Mouse (Mus musculus) E14TG2a.4 (cell line): ENCODE data around the gene Nebl.

Experiments used
- H3K27me3 ChIP-seq: 2 replicates; pipeline ENCODE4 v1.6.1; 2014; ENCODE audit warnings: low read length, control low read depth; ENCODE audit not compliant: insufficient read depth
- H3K36me3 ChIP-seq: 2 replicates; pipeline ENCODE4 v1.6.1; 2014; ENCODE audit warnings: low read length, control low read depth; ENCODE audit not compliant: insufficient read depth
- H3K4me1 ChIP-seq: replicated peaks from 2 replicates; pipeline ENCODE4 v1.6.1; 2014; ENCODE audit warnings: low read depth, low read length, control low read depth
- H3K4me3 ChIP-seq: replicated peaks from 2 replicates; pipeline ENCODE4 v1.5.1; 2014; ENCODE audit warnings: mild to moderate bottlenecking, low read length
- H3K9me3 ChIP-seq: 2 replicates; pipeline ENCODE4 v1.6.1; 2014; ENCODE audit warnings: low read length, control low read depth
- CTCF ChIP-seq: conservative IDR thresholded peaks from 2 replicates; pipeline ENCODE4 v1.5.1; 2014; ENCODE audit warnings: low read length
- NANOG ChIP-seq: IDR thresholded peaks from 2 replicates; pipeline ENCODE4 v1.6.1; 2014; ENCODE audit warnings: borderline replicate concordance, low read length, mixed read lengths
- POU5F1 ChIP-seq: IDR thresholded peaks from 2 replicates; pipeline ENCODE4 v1.6.1; 2014; ENCODE audit warnings: low read length, borderline replicate concordance

Nebl gene

DNA sequence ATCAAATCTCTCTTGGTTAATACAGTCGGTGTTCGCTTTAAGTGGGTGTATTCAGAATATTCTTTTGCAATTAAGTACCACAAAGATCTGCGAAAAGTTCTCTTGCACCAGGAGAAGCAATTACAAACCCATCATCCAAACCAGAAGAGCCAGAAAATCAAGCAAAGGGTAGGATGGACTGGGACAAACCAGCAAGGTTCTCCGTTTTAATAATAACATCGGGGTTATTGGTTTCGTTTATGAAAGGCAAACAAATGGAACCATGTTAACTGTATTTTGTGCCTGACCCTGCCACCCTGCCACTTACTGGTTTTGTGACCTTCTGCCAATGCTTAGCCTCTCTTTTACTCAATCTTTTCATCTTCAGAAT lies 552 bp upstream of the Nebl start:
- Histone ChIP-seq H3K27me3 (peaks cover 49% of the 10 kb centered on the region), H3K4me1 (peaks cover 28% of the 10 kb centered on the region), H3K36me3 (no peaks in the 10 kb centered on the region), H3K9me3 (no peaks in the 10 kb centered on the region), H3K4me3 (peak overlapping the region; percentile 84)
- no peak for TF ChIP-seq CTCF
- no peak for TF ChIP-seq NANOG
- no peak for TF ChIP-seq POU5F1

DNA sequence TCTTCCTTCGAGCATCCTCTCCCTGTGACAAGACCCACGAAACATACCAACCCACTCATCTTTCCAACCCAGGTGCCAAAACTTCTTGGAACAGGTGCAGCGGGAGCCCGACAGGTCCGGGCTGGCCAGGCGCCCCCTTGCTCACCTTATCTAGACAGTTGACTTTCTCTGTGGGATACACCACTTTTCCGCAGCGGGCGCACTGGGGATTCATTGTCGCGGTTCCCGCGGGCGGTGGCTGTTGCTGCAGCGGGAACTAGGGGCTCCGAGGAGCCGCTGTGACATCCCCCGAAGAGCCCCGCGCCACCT lies 662 bp downstream of the Nebl start:
- no peak for TF ChIP-seq CTCF
- no peak for TF ChIP-seq POU5F1
- TF ChIP-seq NANOG, result no peak

DNA sequence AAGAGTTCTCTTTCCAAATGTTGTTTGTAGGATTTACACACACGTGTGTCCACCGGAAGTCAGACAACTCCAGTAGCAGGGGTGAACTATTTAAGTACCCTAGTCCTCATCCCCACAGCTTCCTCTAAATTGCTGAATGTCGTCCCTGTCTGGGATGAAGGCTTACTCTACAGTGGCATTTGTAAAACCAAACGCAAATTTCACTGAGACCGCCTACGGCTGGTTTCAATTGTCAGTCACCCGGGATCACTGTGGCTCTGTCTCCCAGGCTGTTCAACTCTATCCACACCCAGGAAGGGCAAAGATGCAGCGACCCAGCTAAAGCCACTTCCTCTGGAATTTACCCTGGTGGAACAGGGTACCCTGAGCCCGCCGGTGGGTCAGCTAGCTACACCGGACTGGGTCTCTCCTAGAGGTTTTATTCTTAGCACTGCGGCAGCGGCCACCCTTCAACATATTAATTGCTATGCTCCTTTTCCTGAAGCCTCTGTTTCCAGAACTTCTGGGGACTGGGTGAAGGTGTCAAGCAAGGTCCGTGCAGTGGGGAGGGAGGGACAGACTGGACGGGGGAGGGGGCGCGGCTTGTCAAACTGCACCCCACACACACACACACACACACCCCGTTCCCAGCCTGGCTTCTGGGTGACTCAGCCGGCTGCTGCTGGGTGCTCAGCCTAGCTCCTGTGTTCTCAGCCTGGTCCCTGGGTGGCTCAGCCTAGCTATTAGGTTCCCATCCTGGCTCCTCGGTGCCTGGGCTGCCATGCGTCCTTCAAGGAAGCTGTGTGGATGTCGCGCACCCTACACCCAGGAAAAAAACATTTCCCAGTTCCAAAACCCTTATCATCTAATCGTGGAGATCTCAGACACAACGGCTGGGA lies 1.3 kb downstream of the Nebl start:
- H3K4me3 ChIP-seq, result peak overlapping the region; percentile 84
- no peaks in the 10 kb centered on the region for H3K9me3 ChIP-seq
- no peaks in the 10 kb centered on the region for H3K36me3 ChIP-seq
- H3K4me1 ChIP-seq, result peaks cover 28% of the 10 kb centered on the region
- TF ChIP-seq POU5F1 (no peak), CTCF (no peak), NANOG (no peak)
- H3K27me3 ChIP-seq, result peaks cover 49% of the 10 kb centered on the region

More for the DNA sequence above, 662 bp downstream of the Nebl start:
- Histone ChIP-seq H3K4me3 (peak overlapping the region; percentile 84), H3K27me3 (peaks cover 49% of the 10 kb centered on the region), H3K9me3 (no peaks in the 10 kb centered on the region), H3K36me3 (no peaks in the 10 kb centered on the region), H3K4me1 (peaks cover 28% of the 10 kb centered on the region)

DNA sequence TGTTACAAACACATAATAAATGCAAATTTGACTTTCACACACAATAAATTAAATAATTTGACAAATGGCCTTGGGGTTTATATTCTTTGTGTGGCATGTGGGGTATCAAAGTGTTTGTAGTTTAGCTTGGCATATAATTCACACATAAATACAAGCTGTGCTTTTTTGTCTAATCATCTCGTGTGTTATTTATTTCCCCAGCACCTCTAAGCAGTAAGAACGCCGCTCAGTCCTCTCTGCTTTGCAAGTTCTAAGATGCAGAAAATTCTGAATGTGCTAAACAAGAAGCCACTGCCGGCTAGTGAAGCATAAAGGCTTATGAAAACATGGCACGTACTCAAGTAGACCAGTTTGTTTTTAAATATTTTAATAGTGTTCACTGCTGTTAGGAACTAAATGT lies 6.9 kb downstream of the Nebl start:
- no peaks in the 10 kb centered on the region for H3K36me3 ChIP-seq
- TF ChIP-seq CTCF (no peak), POU5F1 (no peak), NANOG (no peak)
- no peaks in the 10 kb centered on the region for H3K9me3 ChIP-seq
- H3K27me3 ChIP-seq, result peaks cover 16% of the 10 kb centered on the region
- H3K4me3 ChIP-seq, result no peak overlapping the region
- H3K4me1 ChIP-seq, result peaks cover 12% of the 10 kb centered on the region

DNA sequence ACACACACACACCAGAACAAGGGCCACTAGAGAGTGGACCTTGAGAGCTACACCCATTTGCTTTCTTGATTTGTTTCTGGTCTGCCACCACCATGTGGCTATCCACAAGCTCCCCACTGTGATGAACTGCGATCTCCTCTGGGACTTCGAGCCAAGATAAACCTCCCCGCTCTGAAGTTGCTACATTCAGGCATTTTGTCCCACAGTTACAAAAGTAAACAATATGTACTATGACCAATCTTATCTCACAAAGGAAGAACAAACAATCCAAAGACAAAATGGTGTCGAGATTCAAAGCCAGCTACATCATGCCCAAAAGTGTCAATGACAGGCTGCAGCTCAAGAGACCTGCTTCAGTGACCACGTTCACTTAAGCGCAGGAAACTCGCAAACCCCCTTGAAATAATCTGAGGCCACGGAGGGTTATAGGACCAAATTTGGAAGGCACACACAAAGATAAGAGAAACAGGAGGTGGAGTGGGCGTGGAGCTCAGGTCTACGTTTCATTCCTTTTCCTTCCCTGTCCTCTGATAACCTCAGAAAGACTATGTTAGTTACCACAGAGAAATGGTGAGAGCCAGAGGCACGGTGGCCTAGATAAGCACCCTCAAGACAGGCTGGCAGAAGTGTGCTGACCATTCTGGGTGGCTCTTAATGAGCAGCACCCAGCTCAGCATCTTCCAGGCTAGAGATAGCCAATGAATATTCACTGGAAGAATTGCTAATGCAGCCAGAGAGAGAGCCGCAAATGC lies 7.8 kb downstream of the Nebl start:
- 0 out of 2 replicates have a peak, but pooled peaks cover 7% of the 10 kb centered on the region for H3K4me1 ChIP-seq
- H3K27me3 ChIP-seq, result peaks cover 6% of the 10 kb centered on the region
- H3K9me3 ChIP-seq, result no peaks in the 10 kb centered on the region
- no peak overlapping the region for H3K4me3 ChIP-seq
- no peak for TF ChIP-seq POU5F1
- no peak for TF ChIP-seq CTCF
- no peak for TF ChIP-seq NANOG
- no peaks in the 10 kb centered on the region for H3K36me3 ChIP-seq

DNA sequence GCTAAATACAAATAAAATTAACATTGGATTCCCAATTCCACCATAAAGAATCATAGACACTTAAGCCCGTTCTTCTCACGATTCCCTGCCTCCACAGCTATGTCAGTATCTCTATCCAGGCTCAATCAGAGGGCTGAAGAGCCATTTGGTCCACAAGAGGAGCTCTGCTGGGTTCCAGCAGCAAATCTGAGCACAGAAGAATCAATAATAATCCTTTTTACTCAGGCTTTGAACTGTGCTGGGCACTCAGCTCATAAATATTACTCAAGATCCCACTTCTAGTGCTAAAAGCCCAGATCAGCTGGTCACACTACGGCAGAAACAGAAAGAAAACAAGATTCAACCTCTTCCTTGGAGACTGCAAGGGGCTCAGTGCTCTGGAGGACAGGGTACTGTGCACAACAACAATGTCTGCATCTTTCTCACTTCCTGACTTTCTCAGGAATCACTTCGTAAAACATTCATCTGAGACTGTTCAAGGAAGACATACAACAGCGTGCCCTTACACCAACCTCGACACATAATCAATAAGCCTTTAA lies 10.0 kb downstream of the Nebl start:
- Histone ChIP-seq H3K9me3 (no peaks in the 10 kb centered on the region), H3K36me3 (no peaks in the 10 kb centered on the region), H3K4me1 (0 out of 2 replicates have a peak, but pooled peaks cover 7% of the 10 kb centered on the region), H3K27me3 (no peaks in the 10 kb centered on the region), H3K4me3 (no peak overlapping the region)
- TF ChIP-seq NANOG, result no peak
- no peak for TF ChIP-seq POU5F1
- no peak for TF ChIP-seq CTCF

DNA sequence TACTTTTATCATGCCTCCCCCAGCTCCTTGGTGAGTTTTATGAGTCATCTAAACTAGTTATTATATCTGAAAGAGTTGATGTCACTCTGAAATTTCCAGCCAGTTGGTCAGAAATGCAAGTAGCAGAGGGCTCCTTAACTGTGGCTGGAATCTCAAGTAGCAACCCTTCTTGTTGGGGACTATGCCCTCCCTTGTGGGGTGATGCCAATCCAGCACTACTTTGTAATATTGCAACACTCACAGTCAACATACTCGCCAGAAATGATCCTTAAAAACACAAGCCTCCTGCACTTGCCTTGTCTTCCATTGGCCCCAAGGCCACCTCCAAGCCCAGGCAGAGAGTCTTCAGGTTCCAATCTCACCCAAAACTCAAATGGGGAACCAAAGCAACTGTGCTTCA lies 13.0 kb downstream of the Nebl start:
- TF ChIP-seq CTCF, result no peak

DNA sequence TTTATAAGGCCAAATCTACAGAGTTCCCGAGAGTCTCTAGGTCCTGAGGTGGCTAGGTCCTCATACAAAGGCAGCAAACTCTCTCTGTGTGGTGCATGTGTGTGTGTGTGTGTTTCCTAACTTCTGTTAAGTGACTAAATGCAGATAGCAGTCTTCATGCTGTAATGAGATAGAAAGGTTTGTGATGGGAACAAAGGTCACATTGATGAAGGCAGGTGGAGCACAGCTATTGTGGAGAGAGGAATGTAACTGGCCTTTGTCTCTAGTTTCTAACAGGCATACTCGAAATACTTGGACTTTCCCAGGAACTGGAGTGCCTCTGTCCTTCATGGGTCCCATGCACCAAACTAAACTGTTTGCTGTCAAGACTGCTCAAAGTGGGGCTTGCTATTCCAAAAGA lies 14.1 kb downstream of the Nebl start:
- Histone ChIP-seq H3K9me3 (no peaks in the 10 kb centered on the region), H3K4me3 (no peak overlapping the region), H3K36me3 (no peaks in the 10 kb centered on the region), H3K4me1 (peaks cover 13% of the 10 kb centered on the region), H3K27me3 (no peaks in the 10 kb centered on the region)
- TF ChIP-seq NANOG (no peak), POU5F1 (no peak), CTCF (no peak)

More for the DNA sequence above, 13.0 kb downstream of the Nebl start:
- no peaks in the 10 kb centered on the region for H3K27me3 ChIP-seq
- no peaks in the 10 kb centered on the region for H3K9me3 ChIP-seq
- H3K4me3 ChIP-seq, result no peak overlapping the region
- no peaks in the 10 kb centered on the region for H3K36me3 ChIP-seq
- H3K4me1 ChIP-seq, result peaks cover 19% of the 10 kb centered on the region
